Mouse (Mus musculus): ENCODE data around the gene Cyp26b1.
"Not testable (repeated sequence)": the region's sequence is repeated elsewhere in the genome, so short reads cannot be mapped to it uniquely, and the experiment has no call there.

Cyp26b1 gene

GRCm38 (mm10) chr6:84593693-84594092, at the start of gene Cyp26b1:
TSS of gene Cyp26b1 (minus strand) at chr6:84593908.
- DNase-seq (ENCODE audit: low spot score): no peak

GRCm38 (mm10) chr6:84641062-84641431, 47.3 kb upstream of the Cyp26b1 start:
- DNase-seq (ENCODE audit: low spot score): no peak

GRCm38 (mm10) chr6:84640324-84641061, 46.8 kb upstream of the Cyp26b1 start:
- DNase-seq (ENCODE audit: low spot score): no peak

DNA sequence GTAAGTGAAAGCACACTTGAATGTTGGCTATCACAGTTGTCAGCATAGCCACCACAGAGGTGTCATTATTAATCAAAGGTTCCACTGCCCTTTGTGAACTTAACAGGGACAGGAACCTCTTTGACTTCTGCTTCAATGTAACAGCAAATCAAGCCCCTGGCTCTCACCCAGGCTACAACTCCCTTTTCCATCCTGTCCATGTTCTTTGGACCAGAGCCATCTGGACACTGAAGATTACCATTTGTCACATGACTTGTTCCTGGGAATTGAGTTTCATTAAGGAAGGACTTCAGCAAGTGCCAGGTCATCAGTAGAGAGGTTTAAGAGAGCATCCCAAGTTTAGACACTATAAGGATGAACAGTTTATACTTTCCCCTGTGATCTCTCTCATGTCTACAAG, 44.5 kb upstream of the Cyp26b1 start:
- DNase-seq (ENCODE audit: low spot score): no peak

DNA sequence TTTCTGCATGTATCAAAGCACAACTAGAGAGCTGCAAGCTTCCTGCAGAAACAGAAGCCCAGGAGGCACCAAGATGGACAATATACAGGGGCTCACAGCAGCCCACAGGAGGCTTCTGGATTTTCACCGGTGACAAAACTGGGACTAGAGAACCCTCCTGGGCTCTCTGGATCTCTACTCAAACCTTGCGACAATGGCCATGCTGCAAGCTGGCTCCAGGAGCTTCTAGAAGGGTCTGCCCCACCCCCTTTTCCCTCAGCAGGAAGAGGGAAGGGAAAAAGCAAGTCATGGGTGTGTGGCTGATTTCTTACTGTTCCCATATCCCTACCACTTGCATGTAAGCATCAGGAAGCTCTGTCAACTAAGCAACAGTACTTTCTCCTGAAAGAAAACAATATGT, 37.9 kb upstream of the Cyp26b1 start:
- DNase-seq (ENCODE audit: low spot score): no peak

- DNase-seq (ENCODE audit: low spot score): no peak
Measured at GRCm38 (mm10) chr6:84630276-84630675, 36.6 kb upstream of the Cyp26b1 start.

- no peak for DNase-seq (ENCODE audit: low spot score)
Measured at GRCm38 (mm10) chr6:84628831-84629230, 35.1 kb upstream of the Cyp26b1 start.

DNA sequence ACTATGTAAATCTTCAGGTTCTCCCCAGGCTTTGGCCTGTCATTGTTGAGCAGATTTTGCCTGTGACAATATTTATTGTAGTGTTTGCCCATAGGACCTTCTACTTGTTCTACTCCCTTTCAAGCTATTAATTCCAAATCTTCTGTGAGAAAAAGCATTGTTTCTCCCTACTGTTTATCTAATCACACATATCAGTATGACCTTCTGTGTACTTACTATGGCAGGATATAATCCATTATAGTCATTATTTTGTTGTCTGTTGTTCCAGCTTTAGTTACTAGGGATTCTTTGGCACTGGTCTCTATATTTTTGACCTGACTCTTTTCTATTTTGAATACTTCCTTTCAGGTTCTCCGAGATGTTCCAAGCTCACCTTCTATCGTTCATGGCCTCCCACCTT, 32.7 kb upstream of the Cyp26b1 start:
- DNase-seq (ENCODE audit: low spot score): no peak

DNA sequence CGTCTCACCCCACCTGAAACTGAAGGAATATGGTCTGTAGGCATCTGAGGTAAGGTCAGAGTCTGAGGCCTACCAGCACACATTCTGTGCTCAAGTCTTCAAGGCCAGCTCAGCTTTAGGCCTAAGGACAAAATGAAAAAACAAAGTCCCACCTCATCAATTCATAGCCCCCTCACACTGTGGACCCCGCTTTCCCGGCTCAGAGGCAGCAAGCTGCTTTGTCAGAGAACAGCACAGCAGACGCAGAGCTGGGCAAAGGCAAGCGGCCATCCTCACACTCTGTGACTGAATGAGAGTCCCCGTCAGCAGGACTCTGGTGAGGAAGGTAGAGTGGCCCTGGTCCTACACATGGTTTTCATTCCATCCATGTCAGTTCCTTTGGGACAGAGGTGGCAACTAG, 25.5 kb upstream of the Cyp26b1 start:
- no peak for DNase-seq (ENCODE audit: low spot score)

DNA sequence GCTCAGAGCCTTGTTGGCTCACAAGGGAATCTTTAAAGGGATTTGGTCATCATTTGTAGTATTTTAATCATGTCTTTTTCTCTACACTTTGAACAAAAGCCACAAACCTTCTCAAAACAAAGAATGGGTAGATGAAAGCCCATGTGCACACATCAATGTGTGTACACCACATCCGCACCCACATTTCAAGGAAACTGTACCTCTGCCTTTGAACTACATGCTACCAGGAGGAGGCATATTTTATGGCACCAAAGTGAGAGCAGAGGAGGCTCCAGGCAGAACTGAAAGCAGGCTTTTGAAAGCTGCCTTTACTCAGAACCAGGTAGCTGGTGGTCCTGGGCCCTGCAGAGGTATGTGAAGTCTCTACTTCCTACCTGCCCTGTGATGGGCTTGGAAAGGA, 23.3 kb upstream of the Cyp26b1 start:
- no peak for DNase-seq (ENCODE audit: low spot score)

DNA sequence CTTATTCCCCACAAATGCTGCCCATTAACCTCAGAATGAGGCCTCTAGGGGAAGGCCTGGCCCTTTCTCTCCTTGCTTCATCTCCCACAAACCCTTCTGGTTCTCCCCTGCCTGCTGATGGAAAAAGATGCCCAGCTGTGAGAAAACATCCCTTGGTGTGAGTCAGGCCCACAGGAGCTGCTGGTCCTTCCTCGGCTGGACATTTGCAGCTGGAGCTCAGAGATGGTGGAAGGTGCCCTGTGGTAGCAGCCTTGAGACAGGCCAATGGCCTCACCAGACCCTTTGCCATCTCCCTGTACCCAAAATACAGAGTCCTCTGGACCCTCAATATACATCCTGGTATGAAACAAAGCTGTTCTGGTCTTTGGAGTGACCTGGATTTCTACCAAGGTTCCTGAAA, 22.9 kb upstream of the Cyp26b1 start:
- DNase-seq (ENCODE audit: low spot score): no peak

DNA sequence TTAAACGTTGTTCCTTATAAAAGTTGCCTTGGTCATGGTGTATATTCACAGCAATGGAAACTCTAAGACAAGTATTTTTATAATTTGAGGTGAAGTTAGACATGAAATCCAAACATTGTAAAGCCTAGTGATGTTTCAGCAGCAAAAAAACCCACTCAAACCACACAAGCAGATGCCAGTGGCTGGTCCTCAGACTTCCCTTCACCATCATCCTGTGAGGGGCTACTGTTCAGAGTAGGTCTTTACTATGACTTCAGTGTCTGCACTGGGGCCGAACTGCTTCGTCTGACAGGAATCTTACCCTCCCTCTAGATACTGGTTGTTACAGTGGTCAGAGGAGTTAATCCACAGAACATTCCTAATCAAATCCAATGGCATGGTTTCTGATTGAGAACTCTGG, 19.9 kb upstream of the Cyp26b1 start:
- DNase-seq (ENCODE audit: low spot score): no peak

GRCm38 (mm10) chr6:84601136-84601889, 7.6 kb upstream of the Cyp26b1 start:
- no peak for DNase-seq (ENCODE audit: low spot score)

- not testable (repeated sequence) for DNase-seq (ENCODE audit: low spot score)
Measured at GRCm38 (mm10) chr6:84599296-84599695, 5.6 kb upstream of the Cyp26b1 start.

DNA sequence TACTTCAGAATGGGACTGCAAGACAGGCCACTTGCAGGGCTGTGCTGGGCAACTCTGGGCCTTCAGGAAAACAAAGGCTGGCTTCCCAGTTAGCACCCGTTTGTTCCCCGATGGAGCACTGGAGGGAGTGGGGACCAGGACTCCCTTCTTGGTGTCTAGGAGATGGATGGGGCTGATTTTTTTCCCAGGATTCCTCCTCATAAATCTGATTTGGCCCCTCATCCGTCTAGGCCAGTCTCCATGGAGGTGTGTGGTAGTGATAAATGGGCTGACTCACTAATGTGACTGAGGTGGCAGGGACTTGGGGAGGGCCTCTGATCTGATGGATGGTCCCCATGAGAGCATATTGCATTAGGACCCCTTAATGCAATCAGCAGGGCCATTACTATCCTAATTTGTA, 5.0 kb upstream of the Cyp26b1 start:
- DNase-seq (ENCODE audit: low spot score): no peak

DNA sequence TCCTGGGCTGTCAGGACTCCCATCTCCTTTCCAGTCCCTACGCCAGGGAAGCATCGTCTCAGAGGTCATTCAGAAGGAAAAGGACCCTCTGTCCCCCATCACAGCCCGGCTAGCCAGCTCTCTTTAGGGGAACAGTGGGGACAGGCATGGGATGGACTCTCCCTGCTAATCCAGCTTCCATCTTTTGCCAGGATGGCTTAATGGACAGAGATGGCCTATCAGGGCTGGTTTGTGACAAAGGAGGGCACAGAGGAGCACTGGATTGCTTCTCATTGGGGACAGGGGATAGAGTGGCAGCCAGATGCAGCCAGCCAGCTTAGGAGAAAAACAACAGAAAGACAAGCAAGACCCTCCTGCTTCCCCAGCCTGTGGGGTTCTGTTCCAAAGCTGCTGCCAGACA, 918 bp upstream of the Cyp26b1 start:
- DNase-seq (ENCODE audit: low spot score): no peak

GRCm38 (mm10) chr6:84590961-84591745, 2.6 kb downstream of the Cyp26b1 start:
- DNase-seq (ENCODE audit: low spot score): no peak

- DNase-seq (ENCODE audit: low spot score): peak; percentile 90
Measured at GRCm38 (mm10) chr6:84589742-84590686, 3.7 kb downstream of the Cyp26b1 start.

DNA sequence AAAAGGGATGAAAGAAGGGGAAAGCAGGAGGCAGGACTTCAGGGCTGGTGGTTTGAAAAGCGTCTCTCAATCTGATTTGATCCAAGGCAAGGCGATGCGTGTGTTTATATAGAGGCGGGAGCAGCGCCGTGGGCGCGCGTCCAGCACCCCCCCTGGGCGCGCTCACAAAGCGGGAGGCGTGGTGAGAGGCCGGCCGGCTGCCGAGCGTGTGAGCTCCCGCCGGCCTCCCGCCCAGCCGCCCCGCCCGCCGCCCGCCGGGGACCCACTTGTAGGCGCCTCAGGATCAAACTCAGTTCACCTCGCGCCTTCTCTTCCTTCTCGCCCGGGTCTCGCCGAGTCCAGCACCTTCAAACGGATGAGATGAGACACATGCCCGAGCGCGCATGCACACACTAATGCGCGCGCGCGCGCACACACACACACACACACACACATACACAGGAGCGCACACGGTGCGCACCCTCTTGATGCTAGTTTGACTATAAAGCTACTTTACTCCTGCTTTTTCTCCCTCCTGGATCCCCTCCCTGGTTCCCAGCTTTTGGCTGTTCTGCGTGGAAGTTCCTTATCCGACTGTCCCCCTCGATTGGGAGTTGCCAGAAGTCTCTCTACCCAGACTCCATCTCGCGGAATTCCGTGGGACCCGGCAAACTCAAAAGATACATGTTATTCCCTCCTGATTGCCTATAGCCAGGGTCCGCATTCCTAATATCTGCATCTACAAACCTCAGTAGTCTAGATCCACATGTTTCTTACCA, 4.6 kb downstream of the Cyp26b1 start:
- DNase-seq (ENCODE audit: low spot score): no peak

- DNase-seq (ENCODE audit: low spot score): no peak
Measured at GRCm38 (mm10) chr6:84588221-84588894, 5.3 kb downstream of the Cyp26b1 start.

Measured in urinary bladder, postnatal 25 days (tissue).